In genomic region chr11:6174719-6175118, GRCm38 (mm10) we compare ENCODE assay signal across 1 mouse cellular context.
A peak's percentile ranks its signal among the peaks of the same experiment; 100 is the strongest.
TF ChIP-seq lines count a peak whose summit lies in the region.

No protein-coding gene starts in this region.

TF ChIP-seq in MEL, 35 proteins besides CTCF, POLR2A, EP300 and RAD21 (continued from another document):
- TF ChIP-seq BHLHE40 (IDR thresholded peaks at IDR 0.05; ENCODE audit: borderline replicate concordance, low read depth, low read length) (peak; percentile 61; the same call in 1 of the 2 replicates), MAX (IDR thresholded peaks at IDR 0.05; ENCODE audit: low read length) (peak; percentile 87), SIN3A (IDR thresholded peaks at IDR 0.05; ENCODE audit: low read length) (peak; percentile 95), RCOR1 (IDR thresholded peaks at IDR 0.05; ENCODE audit: low read depth, low read length) (peak; percentile 62; the same call in 1 of the 2 replicates), ETS1 (IDR thresholded peaks at IDR 0.05; ENCODE audit: low read depth, low read length) (peak; percentile 76), TBP (IDR thresholded peaks at IDR 0.05; ENCODE audit: low read depth, low read length) (no peak), MYC (IDR thresholded peaks at IDR 0.05; ENCODE audit: low read depth, low read length) (peak; percentile 90), UBTF (IDR thresholded peaks at IDR 0.05; ENCODE audit: borderline replicate concordance, insufficient read depth, low read depth, low read length) (no peak), NELFE (IDR thresholded peaks at IDR 0.05; ENCODE audit: low read depth, low read length) (no peak), ZNF384 (IDR thresholded peaks at IDR 0.05; ENCODE audit: low read depth, low read length) (no peak), ZMIZ1 (IDR thresholded peaks at IDR 0.05; ENCODE audit: low read depth, low read length) (no peak), MAZ (IDR thresholded peaks at IDR 0.05; ENCODE audit: low read depth, low read length) (no peak), MXI1 (IDR thresholded peaks at IDR 0.05; ENCODE audit: low read depth, low read length) (peak; percentile 98), SMC3 (IDR thresholded peaks at IDR 0.05; ENCODE audit: low read depth, low read length) (no peak), HCFC1 (IDR thresholded peaks at IDR 0.05; ENCODE audit: low read depth, low read length) (peak; percentile 48; the same call in 1 of the 2 replicates), POLR2AphosphoS2 (IDR thresholded peaks at IDR 0.05; ENCODE audit: low read length) (no peak), MAFK (IDR thresholded peaks at IDR 0.05; ENCODE audit: borderline replicate concordance, low read depth, low read length) (no peak), GATA1 (IDR thresholded peaks at IDR 0.05; ENCODE audit: low read depth, low read length) (peak; percentile 96)
TF ChIP-seq in MEL: peak in this region for 10.
